ENCODE assay signal across 12 mouse cellular contexts in genomic region chr11:105333867-105334670, GRCm38 (mm10). TPM values are rescaled to one million over a fixed set of nuclear protein-coding genes. Genes with fewer than 3 reads are reported as not detected.
A peak's percentile ranks its signal among the peaks of the same experiment; 100 is the strongest.
DNase-seq lines count a peak whose midpoint lies in the region; ATAC-seq lines count a peak whose summit lies in the region.
"Had no signal": no experiment of that assay in that cellular context is flagged by ENCODE, and none has a peak within 500 bp of the region (broad histone marks: within the 10 kb centered on the region; RNA-seq: fewer than 3 reads in every experiment).

No protein-coding gene starts in this region.

- ATAC-seq in heart, embryonic 14.5 days (ENCODE audit: insufficient number of reproducible peaks, insufficient read depth, low FRiP score, low read depth): peak; percentile 58
- no peak for ATAC-seq in liver, embryonic 12.5 days
- ATAC-seq in liver, embryonic 11.5 days (replicated peaks; ENCODE audit: low FRiP score): no peak
- ATAC-seq in hindbrain, embryonic 15.5 days (ENCODE audit: low FRiP score, low read depth): peak; percentile 33; the same call in 1 of the 2 replicates
- ATAC-seq in neural tube, embryonic 14.5 days (ENCODE audit: low read depth): peak; percentile 35; the same call in 1 of the 2 replicates

- intact Hi-C loops in heart, postnatal 25 days (cut with DNase I): no loop called here

- no peak for DNase-seq in heart, postnatal 25 days (ENCODE audit: low spot score)
- DNase-seq in liver, embryonic 11.5 days (ENCODE audit: low spot score): no peak
- DNase-seq in natural killer cell, adult 2 months (ENCODE audit: low spot score in 2 of 2): no peak
- DNase-seq: adrenal gland, adult 8-10 months; kidney, postnatal 36 days had no signal

- no peaks in the 10 kb centered on the region for H3K9me3 ChIP-seq in heart, embryonic 14.5 days (ENCODE audit: control insufficient read depth, low read length)
- H3K9me3 ChIP-seq in liver, embryonic 12.5 days (replicated peaks): no peaks in the 10 kb centered on the region
- H3K9me3 ChIP-seq in liver, embryonic 11.5 days (ENCODE audit: control insufficient read depth, low read length): no peaks in the 10 kb centered on the region
- no peaks in the 10 kb centered on the region for H3K9me3 ChIP-seq in hindbrain, embryonic 15.5 days
- H3K9me3 ChIP-seq in neural tube, embryonic 14.5 days (ENCODE audit: control insufficient read depth, low read length): no peaks in the 10 kb centered on the region
- H3K9me3 ChIP-seq: liver, embryonic 15.5 days had no signal

- H3K4me2 ChIP-seq in heart, embryonic 14.5 days (ENCODE audit: low read length): no peak overlapping the region
- H3K4me2 ChIP-seq in liver, embryonic 12.5 days: no peak overlapping the region
- H3K4me2 ChIP-seq in liver, embryonic 11.5 days: no peak overlapping the region
- H3K4me2 ChIP-seq in hindbrain, embryonic 15.5 days: no peak overlapping the region
- no peak overlapping the region for H3K4me2 ChIP-seq in neural tube, embryonic 14.5 days (ENCODE audit: low read depth, low read length)
- H3K4me2 ChIP-seq: liver, embryonic 15.5 days had no signal

- 27% methylated on average over 8 of the region's 8 CpGs for WGBS in heart, embryonic 14.5 days
- 47% methylated on average over 8 of the region's 8 CpGs for WGBS in liver, embryonic 12.5 days (ENCODE audit: insufficient replicate concordance)
- WGBS in liver, embryonic 11.5 days: 59% methylated on average over 8 of the region's 8 CpGs
- WGBS in hindbrain, embryonic 15.5 days: 48% methylated on average over 8 of the region's 8 CpGs
- WGBS in neural tube, embryonic 14.5 days: 67% methylated on average over 8 of the region's 8 CpGs

- H3K9ac ChIP-seq in heart, embryonic 14.5 days (ENCODE audit: low read length): peak overlapping the region; percentile 6; the same call in 1 of the 2 replicates
- H3K9ac ChIP-seq in liver, embryonic 12.5 days: no peak overlapping the region
- H3K9ac ChIP-seq in liver, embryonic 11.5 days (ENCODE audit: low read depth, low read length): no peak overlapping the region
- H3K9ac ChIP-seq in hindbrain, embryonic 15.5 days: no peak overlapping the region
- H3K9ac ChIP-seq in neural tube, embryonic 14.5 days (replicated peaks; ENCODE audit: low read depth, low read length): no peak overlapping the region
- H3K9ac ChIP-seq: liver, embryonic 15.5 days had no signal

- H3K36me3 ChIP-seq in heart, embryonic 14.5 days (ENCODE audit: control insufficient read depth, insufficient read depth, low read length): no peaks in the 10 kb centered on the region; the same call in 1 of the 2 replicates
- no peaks in the 10 kb centered on the region for H3K36me3 ChIP-seq in liver, embryonic 12.5 days
- H3K36me3 ChIP-seq in liver, embryonic 11.5 days (ENCODE audit: control insufficient read depth, insufficient read depth, low read length): no peaks in the 10 kb centered on the region
- no peaks in the 10 kb centered on the region for H3K36me3 ChIP-seq in hindbrain, embryonic 15.5 days
- H3K36me3 ChIP-seq in neural tube, embryonic 14.5 days (ENCODE audit: control insufficient read depth, insufficient read depth, low read length): no peaks in the 10 kb centered on the region
- H3K36me3 ChIP-seq: liver, embryonic 15.5 days had no signal

- H3K4me1 ChIP-seq in heart, embryonic 14.5 days (ENCODE audit: control insufficient read depth in 2 of 2, insufficient read depth in 2 of 2, low read length in 2 of 2): peaks cover 26% of the 10 kb centered on the region in 2 experiments
- H3K4me1 ChIP-seq in liver, embryonic 12.5 days: 0 out of 2 replicates have a peak, but pooled peaks cover 4% of the 10 kb centered on the region
- no peaks in the 10 kb centered on the region for H3K4me1 ChIP-seq in liver, embryonic 11.5 days (replicated peaks; ENCODE audit: control insufficient read depth, insufficient read depth, low read length)
- peaks cover 13% of the 10 kb centered on the region; the same call in 1 of the 2 replicates for H3K4me1 ChIP-seq in hindbrain, embryonic 15.5 days (replicated peaks)
- no peaks in the 10 kb centered on the region for H3K4me1 ChIP-seq in neural tube, embryonic 14.5 days (ENCODE audit: control insufficient read depth, insufficient read depth, low read length)
- H3K4me1 ChIP-seq: liver, embryonic 15.5 days had no signal

- no peak overlapping the region for H3K4me3 ChIP-seq in heart, embryonic 14.5 days (ENCODE audit: control insufficient read depth in 1 of 2, insufficient read depth in 1 of 2, low read depth in 1 of 2, low read length in 2 of 2)
- H3K4me3 ChIP-seq in liver, embryonic 12.5 days: no peak overlapping the region
- no peak overlapping the region for H3K4me3 ChIP-seq in liver, embryonic 11.5 days (ENCODE audit: low read depth, low read length)
- H3K4me3 ChIP-seq in hindbrain, embryonic 15.5 days: no peak overlapping the region
- H3K4me3 ChIP-seq in neural tube, embryonic 14.5 days (ENCODE audit: low read depth, low read length): no peak overlapping the region
- H3K4me3 ChIP-seq: left cerebral cortex, adult 2 months; liver, embryonic 15.5 days had no signal

- no peaks in the 10 kb centered on the region for H3K27me3 ChIP-seq in heart, embryonic 14.5 days (ENCODE audit: control insufficient read depth, insufficient read depth, low read length)
- H3K27me3 ChIP-seq in liver, embryonic 12.5 days (replicated peaks): 0 out of 2 replicates have a peak, but pooled peaks cover 7% of the 10 kb centered on the region
- no peaks in the 10 kb centered on the region for H3K27me3 ChIP-seq in liver, embryonic 11.5 days (replicated peaks; ENCODE audit: control insufficient read depth, insufficient read depth, low read length)
- no peaks in the 10 kb centered on the region for H3K27me3 ChIP-seq in hindbrain, embryonic 15.5 days
- H3K27me3 ChIP-seq in neural tube, embryonic 14.5 days (ENCODE audit: control insufficient read depth, insufficient read depth, low read length): no peaks in the 10 kb centered on the region
- H3K27me3 ChIP-seq: CH12.LX; liver, embryonic 15.5 days had no signal

- peak overlapping the region; percentile 27 to 54 for H3K27ac ChIP-seq in heart, embryonic 14.5 days (replicated peaks in 1 of 2; ENCODE audit: control insufficient read depth in 1 of 2, insufficient read depth in 1 of 2, low read depth in 2 of 2, low read length in 2 of 2)
- H3K27ac ChIP-seq in liver, embryonic 12.5 days: 0 out of 2 replicates have a peak overlapping the region, but pooled peaks have one; percentile 6
- no peak overlapping the region; the same call in 1 of the 2 replicates for H3K27ac ChIP-seq in liver, embryonic 11.5 days (ENCODE audit: low read depth, low read length)
- H3K27ac ChIP-seq in hindbrain, embryonic 15.5 days (replicated peaks): no peak overlapping the region
- H3K27ac ChIP-seq in neural tube, embryonic 14.5 days (ENCODE audit: low read depth, low read length): no peak overlapping the region
- H3K27ac ChIP-seq: left cerebral cortex, adult 2 months; liver, embryonic 15.5 days had no signal

RNA-seq across cellular contexts. Expression of gene Mrc2, which starts 41.6 kb away (rescaled TPM):
- 4.4 and 6.1 TPM in 2 replicates for polyA plus RNA-seq in heart, embryonic 14.5 days (2014; fragmentation: Nextera tagmentation; extraction: Ambion mirVana)
- total RNA-seq in heart, postnatal 25 days (2021): 10 to 100 TPM; 20.9 to 23.4 TPM
- 2.8 and 3.2 TPM in 2 replicates for polyA plus RNA-seq in liver, embryonic 12.5 days (2016; fragmentation: Nextera tagmentation; extraction: Ambion mirVana)
- polyA plus RNA-seq in liver, embryonic 11.5 days (2014; fragmentation: Nextera tagmentation; extraction: Ambion mirVana): 3.3 and 4.8 TPM in 2 replicates
- 5.8 and 6.3 TPM in 2 replicates for polyA plus RNA-seq in hindbrain, embryonic 15.5 days (2015; fragmentation: Nextera tagmentation; extraction: Ambion mirVana)
- 1.8 and 3.6 TPM in 2 replicates for polyA plus RNA-seq in neural tube, embryonic 14.5 days (2014; fragmentation: Nextera tagmentation; extraction: Ambion mirVana)

Comparison
In these comparisons a context has a peak if more than half of its experiments do, and no peak if none do; other contexts are left out.
1. H3K27ac ChIP-seq: peak in heart, embryonic 14.5 days (2 of 2) and liver, embryonic 12.5 days (single experiment); none in liver, embryonic 11.5 days (single experiment), hindbrain, embryonic 15.5 days (single experiment) and neural tube, embryonic 14.5 days (single experiment).
2. ATAC-seq: peak in heart, embryonic 14.5 days (single experiment), hindbrain, embryonic 15.5 days (single experiment) and neural tube, embryonic 14.5 days (single experiment); none in liver, embryonic 12.5 days (single experiment) and liver, embryonic 11.5 days (single experiment).